Mouse (Mus musculus) gastrocnemius, adult 18-20 months (tissue): Measurements from ENCODE around the gene Cacna2d4. TPM values are rescaled to one million over a fixed set of nuclear protein-coding genes. Genes with fewer than 3 reads are reported as not detected.

Source experiments
- DNase-seq: peaks from one replicate; pipeline ENCODE4 v3.0.0; 2021; ENCODE audit warnings: low spot score
- total RNA-seq, 2 experiments: library from RNA; stranded (reverse); gene quantifications; 2 replicates each; pipeline ENCODE4 v1.2.3; 2021

Gene Cacna2d4
- total RNA-seq, 2 experiments from 2014 or later = 0.85 to 0.89 TPM

- peak; percentile 55 for DNase-seq
Observed at GRCm38 (mm10) chr6:119220297-119220696, 16.0 kb upstream of the Cacna2d4 start.

GRCm38 (mm10) chr6:119224451-119225195 is 11.7 kb upstream of the Cacna2d4 start:
- DNase-seq = no peak

- DNase-seq = no peak
Observed at GRCm38 (mm10) chr6:119225226-119225625, 11.1 kb upstream of the Cacna2d4 start.

- no peak for DNase-seq
Observed at GRCm38 (mm10) chr6:119225731-119226130, 10.6 kb upstream of the Cacna2d4 start.

GRCm38 (mm10) chr6:119227001-119227400 is 9.3 kb upstream of the Cacna2d4 start:
- no peak for DNase-seq

- DNase-seq = no peak
Observed at GRCm38 (mm10) chr6:119228861-119229603, 7.3 kb upstream of the Cacna2d4 start.

- no peak for DNase-seq
Observed at GRCm38 (mm10) chr6:119233066-119233465, 3.3 kb upstream of the Cacna2d4 start.

GRCm38 (mm10) chr6:119235441-119235840 is 885 bp upstream of the Cacna2d4 start:
- DNase-seq = no peak

GRCm38 (mm10) chr6:119237427-119237989 is 1.2 kb downstream of the Cacna2d4 start:
- no peak for DNase-seq

GRCm38 (mm10) chr6:119239341-119240005 is 3.1 kb downstream of the Cacna2d4 start:
- DNase-seq = no peak

GRCm38 (mm10) chr6:119240256-119240655 is 3.9 kb downstream of the Cacna2d4 start:
- peak; percentile 54 for DNase-seq

GRCm38 (mm10) chr6:119240871-119241705 is 4.8 kb downstream of the Cacna2d4 start:
- no peak for DNase-seq

GRCm38 (mm10) chr6:119246082-119246481 is 9.8 kb downstream of the Cacna2d4 start:
- no peak for DNase-seq

- DNase-seq = no peak
Observed at GRCm38 (mm10) chr6:119248578-119248977, 12.3 kb downstream of the Cacna2d4 start.

GRCm38 (mm10) chr6:119249726-119250125 is 13.4 kb downstream of the Cacna2d4 start:
- DNase-seq = no peak

GRCm38 (mm10) chr6:119251704-119252103 is 15.4 kb downstream of the Cacna2d4 start:
- DNase-seq = no peak

- DNase-seq = no peak
Observed at GRCm38 (mm10) chr6:119276713-119277112, 40.4 kb downstream of the Cacna2d4 start.

GRCm38 (mm10) chr6:119280761-119281160 is 44.4 kb downstream of the Cacna2d4 start:
- no peak for DNase-seq

GRCm38 (mm10) chr6:119301310-119301709 is 65.0 kb downstream of the Cacna2d4 start:
- no peak for DNase-seq

GRCm38 (mm10) chr6:119303331-119303730 is 67.0 kb downstream of the Cacna2d4 start:
- DNase-seq = no peak

- no peak for DNase-seq
Observed at GRCm38 (mm10) chr6:119307867-119308413, 71.6 kb downstream of the Cacna2d4 start.
